Mouse (Mus musculus): ENCODE measurements around the gene Fem1a.

Fem1a gene

DNA sequence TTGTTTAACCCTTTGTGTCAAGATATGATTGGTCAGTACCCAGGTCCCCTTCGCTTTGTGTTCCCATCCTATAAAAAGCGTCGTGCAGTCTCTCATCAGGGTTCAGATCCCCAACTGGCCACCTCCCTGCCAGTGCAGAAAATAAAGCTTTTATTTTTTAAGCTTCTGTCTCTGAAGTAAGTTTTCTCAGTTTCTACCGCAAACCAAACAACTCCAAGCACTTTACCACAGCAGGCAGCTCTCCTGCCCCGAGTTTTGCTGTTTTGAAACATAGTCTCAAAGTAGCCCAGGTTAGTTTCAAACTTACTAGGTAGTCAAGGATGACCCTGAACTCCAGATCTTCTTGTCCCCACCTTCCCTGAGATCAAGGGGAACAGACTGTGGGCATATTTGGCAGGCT lies 21.7 kb downstream of the Fem1a start:
- in situ Hi-C loops (cut with MboI, MseI), result no loop called here

DNA sequence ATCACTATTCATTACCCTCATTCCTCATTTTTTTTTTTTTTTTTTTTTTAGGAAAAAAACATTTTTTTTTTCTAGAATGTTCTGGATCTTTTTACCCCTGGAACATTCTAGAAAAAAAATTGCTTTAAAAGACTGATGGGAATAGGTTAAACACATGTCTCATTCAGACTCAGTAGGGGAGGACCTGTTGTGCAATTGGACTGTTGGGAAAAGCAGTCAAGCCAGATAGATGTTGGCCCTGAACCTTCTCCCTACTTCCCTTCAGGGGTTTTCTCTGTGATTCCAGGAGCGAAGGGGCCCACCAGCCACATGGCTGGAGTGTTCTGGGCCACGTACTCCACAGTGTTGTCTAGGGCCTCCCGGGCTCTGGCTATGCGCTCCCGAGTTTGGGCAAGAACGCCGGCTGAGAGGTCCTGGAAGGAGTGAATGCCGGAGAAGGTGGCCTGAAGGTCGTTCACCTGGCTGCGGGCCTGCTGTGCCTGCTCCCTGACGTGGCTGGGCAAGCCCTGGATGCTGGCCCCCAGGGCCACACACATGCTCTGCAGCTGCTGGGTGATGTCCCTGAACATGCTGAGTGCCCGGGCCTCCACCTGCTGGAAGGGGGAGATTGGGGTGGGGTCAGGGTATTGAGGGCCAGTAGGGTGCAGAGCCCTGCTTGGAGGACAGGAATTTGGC lies 23.0 kb downstream of the Fem1a start:
- in situ Hi-C loops (cut with MboI, MseI), result no loop called here

DNA sequence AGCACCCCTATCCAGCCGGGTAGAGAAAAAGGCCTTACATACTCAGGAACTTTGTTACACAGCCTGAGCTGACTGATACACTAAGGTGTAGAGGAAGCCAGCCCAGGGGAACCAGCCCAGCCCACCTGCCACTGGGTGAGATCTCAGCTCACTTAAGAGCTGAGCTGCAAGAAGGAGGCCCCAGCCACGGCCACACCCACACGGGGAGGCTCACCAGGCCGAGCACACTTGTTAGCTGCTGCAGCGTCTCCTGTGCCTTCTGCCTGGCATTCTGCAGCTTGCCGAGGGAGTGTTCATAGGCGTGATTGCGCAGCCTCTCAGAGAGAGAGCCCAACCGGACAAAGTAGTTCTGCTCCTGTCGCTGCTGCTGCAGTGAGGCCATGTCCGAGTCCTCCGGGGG lies 24.6 kb downstream of the Fem1a start:
- in situ Hi-C loops (cut with MboI, MseI), result no loop called here

DNA sequence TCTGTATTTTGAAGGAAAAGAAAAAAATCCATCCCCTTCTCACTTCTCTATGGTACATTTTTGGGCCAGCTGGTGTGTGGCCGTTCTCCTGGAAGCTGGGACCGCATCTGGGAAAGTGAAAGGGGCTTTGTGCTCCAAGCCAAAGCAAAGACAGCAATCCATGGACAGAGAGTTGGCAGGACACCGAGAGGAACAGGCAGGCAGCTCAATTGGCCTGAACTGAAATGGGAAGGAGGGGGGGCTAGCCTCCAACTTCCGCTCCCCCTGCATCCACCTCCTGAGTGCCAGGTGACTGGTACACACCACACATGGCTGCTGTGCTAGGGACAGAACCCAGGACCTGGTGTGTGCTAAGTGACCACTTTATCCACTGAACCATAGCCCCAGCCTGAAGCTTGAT lies 26.2 kb downstream of the Fem1a start:
- in situ Hi-C loops (cut with MboI, MseI), result no loop called here

DNA sequence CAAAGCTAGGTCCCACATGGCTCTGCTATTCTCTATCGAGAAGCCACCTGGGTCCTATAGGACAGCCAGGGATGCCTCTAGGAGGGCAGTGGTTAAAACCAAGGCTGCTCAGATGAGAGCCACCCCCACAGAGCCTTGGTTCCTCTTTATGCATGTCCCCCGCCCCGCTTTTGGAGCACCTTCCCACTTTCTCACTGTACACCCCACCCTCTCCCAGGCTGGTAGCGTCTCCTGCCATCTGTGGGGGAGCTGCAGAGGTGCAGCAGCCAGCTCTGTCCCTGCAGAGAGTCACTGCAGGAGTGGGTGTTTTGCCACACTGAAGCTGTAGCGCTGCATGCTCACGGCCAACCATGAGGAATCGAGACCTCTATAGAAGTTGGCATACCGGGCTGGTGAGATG lies 26.7 kb downstream of the Fem1a start:
- in situ Hi-C loops (cut with MboI, MseI), result no loop called here

DNA sequence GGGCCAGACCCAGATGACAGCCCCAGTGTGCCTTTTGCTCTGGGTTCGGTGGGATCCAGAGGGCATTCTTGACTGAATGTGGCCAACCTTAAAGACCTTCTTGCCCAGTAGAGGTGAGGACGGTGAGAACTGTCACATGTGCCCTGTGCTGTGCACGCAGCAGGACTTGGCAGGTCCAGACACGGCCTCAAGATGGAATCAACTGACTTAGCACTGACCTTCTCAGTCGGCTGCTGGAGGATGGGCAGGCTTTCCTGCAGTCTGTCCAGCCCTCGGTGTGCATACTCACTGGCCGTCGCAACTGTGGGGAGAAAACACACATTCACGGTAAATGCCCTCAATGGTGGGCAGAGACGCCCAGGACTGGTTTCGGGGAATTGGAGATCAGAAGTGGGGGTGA lies 29.4 kb downstream of the Fem1a start:
- in situ Hi-C loops (cut with MboI, MseI), result no loop called here

DNA sequence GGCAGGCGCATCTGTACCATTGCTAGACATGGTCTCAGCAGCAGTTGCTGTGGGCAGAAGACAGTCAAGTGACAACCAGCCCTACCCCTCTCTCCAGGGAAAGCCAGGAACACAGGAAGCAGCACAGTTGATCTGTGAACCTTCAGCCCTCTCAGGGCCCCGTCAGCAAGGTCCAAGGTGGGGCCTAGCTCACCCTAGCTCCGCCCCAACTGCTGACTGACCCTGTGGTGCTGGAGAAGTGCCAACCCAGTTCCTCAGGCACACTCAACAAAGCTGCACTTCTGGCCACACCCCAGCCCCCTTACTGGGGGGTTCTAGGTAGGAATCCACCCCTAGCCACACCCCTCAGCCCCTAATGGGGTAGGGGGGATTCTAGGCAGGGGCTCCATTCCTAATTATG lies 31.2 kb downstream of the Fem1a start:
- in situ Hi-C loops (cut with MboI, MseI), result no loop called here

DNA sequence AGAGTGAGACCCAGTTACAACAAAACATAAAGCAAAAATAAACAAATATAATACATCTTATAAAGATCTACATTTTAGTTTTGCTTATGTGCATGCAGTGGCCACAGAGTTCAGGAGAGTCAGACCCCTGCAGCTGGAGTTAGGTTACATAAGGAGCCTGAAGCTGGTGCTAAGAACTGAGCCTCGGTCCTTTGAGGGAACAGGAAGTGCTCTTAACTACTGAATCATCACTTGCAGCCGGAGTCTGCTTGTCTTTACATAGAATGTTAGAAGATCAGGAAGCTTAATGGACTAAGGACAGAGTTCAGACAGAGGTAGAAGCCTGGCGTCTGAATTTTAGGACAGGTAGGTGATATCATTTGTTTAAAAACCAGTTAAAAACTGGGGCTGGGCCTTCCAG lies 32.3 kb downstream of the Fem1a start:
- in situ Hi-C loops (cut with MboI, MseI), result no loop called here

DNA sequence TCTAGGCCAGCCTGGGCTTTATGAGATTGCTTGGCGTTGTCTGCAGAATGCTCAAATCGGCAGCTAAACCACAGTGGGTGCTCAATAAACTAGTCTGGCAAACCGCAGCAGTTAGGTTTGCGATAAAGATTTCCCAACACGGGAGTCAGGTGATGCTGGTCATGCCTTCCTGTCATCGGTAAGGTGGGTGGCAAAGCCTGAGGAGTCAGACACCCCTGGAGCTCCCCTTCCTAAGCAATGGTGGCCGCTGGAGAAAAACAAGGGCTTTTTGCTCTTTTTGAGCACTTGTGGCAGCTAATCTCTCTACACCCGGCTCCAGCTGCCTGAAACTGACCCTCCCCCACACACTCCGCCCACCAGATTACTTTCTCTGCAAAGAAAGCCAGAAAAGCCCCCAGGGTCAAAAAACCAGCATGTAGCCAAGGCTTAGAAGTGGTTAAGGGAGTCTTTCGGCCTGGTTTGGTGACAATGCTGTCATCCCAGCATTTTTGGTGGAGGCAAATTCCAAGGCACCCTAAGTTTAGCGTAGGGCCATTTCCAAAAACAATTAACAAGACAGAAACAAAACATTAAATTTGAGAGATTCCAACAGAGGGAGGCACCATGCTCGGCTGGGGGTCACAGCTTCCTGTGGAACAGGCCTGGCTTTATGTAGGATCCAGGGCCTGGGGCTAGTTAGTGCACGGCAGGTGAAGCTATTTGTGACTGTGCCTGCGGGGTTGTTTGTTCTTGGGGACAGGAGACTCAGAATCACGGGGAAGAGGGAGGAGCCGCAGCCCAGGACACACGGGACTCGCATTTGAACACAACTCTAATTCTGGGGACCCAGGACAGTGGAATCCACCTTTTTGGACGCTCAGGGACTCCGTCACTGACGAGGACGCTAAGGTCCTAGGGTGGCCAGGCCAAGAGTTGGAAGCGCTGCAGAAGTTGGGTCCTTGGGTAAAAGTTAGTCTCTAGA lies 33.0 kb downstream of the Fem1a start:
- in situ Hi-C loops (cut with MboI, MseI), result no loop called here

DNA sequence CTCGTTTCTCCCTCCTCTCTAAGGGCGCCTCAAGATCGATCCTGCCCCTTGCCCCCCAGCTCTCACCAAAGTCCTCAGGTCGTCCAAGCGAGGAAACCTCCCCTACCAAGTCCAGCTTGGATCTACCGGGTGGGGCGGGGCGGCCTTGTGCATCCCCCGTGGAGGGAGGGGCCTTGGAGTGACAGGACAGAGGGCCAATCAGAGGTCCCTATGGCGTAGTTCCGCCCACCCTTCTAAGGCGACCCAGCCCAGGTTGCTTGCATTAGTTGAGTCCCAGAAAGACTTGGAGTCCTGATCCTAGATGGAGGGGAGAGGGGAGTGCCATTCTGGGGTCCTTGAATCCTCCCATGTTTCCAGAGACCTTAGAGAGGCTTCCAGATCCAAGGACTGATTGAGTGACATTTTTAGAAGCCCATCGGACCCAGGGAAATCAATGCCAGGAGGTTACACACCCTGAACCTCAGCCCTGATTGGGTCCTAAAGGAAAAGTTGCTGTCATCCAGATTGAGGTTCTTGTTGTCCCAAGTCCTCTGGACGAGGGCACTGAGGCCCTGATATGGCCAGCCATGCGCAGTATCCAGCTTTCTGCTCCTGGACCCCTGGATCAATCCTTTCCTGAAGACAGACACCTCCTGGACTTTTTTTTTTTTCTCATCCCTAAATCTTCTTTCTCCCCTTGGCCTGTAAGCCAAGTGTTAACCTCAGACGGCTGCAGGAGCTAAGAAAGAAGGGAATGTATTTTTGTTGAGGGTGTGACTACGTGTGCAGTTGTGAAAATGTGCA lies 34.0 kb downstream of the Fem1a start:
- in situ Hi-C loops (cut with MboI, MseI), result no loop called here

DNA sequence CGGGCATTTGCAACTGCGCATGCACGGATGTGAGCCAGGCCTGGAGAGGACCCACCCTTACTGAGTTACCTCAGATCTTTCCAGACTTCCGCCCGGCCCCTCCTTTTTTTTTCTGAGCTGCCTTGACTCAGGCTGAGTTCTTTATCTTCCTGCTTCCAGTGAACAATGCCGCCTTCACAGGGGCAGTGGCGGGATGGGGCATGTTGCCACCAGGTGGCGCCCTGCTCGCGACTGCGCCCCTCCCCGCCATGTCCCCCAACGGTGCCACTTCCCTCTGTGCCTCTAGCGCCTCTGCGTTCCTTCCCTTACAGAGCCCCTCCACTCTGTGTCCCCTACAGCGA lies 34.5 kb downstream of the Fem1a start:
- in situ Hi-C loops (cut with MboI, MseI), result no loop called here

DNA sequence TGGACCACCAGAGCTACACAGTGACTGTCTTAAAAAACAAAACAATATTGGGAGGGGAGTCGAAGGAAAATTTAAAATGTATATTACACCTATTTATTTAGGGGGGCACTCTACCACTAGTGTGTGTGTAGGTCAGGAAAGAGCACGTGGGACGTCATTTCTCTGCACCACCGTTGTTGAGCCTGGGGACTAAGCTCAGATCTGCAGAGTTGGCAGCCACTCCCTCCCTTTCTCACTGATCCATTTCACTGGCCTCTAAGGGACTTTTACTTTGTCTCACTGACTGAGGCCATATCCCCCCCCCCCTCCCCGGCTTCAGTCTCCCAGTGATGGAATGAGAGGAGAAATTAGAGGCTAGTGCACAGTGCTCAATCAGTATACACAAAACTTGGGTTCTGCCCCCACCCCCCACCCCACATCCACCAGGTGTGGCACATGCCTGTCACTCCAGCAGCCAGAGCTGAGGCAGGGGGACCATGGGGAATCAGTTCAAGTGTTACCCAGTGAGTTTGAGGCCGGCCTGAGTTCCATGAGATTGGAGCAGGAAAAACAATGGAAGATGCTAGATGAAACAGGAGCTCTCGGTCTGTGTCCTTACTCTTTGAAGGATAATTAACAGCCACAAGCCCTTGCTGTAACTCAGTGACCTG lies 35.3 kb downstream of the Fem1a start:
- in situ Hi-C loops (cut with MboI, MseI), result no loop called here

DNA sequence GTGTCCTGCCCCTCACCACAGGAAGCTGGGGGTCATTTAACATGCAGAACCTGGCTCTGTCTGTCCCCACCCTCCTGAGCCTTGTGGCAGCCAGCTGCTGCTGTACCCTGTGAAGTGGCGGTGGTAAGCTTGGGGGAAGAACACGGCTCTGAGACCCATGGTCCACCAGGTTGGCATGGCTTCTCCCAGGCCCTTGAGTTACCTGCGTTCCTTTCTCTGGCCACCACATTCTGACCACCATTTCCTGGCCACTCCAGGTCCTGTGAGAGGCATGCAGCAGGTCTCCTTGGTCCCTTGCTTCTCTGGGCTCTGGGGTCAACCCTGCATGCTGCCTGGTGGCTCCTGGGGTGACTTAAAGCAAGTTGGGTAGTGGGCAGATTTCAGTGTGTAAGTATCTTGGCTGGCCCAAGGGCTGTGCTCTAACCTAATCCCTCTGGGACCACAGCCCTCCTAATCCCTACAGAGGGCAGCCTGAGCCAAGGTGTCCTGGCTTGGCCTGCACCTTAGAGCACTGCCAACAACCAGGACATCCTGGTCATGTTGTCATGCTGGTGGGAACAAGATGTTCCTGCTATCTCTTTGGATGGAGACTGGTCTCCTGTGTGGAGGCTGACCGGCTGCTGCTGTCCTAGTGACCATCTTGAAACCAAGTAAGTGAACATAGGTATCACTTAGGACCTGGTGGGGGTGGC lies 36.1 kb downstream of the Fem1a start, which contains the start of gene Plin3:
Gene Plin3, minus strand, starts transcription at position 343 of the 692 bp plus-strand sequence.
- in situ Hi-C loops (cut with MboI, MseI), result no loop called here

DNA sequence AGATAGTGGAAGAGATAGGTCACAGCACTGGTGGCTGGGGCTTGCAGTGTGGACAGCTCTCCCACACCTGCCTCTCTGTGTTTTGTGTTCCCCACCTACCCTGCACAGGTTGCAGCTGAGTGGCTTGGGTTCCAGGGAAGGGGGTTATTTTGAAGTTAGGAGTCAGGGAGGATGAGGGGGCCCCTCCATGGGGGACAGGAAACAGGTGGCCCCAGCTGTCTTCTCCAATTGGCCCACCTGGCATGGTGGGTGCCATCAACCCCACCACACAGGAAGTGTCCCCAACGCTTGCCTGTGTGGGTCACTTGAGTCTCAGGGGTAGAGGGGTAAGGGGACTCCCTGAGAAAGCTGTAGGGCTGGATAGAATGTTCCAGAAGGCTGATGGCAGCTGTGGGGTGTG lies 36.7 kb downstream of the Fem1a start:
- in situ Hi-C loops (cut with MboI, MseI), result no loop called here

DNA sequence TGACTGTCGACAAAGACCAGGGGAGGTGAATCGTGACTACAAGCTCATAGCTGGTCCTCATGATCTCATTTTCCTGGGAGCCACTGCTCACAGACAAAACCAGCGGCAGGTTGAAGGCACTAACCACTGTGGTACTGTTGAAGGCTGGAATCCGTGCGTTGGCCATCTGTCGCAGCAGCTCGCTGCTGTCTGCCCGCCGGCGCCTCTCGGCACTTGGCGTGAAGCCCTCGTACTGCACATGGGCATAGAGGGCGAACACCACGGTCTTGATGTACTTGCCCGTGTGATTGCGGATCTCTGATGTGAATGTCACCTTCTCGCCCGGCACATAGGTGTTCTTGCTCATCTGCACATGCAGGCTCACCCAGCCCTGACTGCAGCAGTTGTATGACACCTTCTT lies 37.6 kb downstream of the Fem1a start:
- in situ Hi-C loops (cut with MboI, MseI), result no loop called here

DNA sequence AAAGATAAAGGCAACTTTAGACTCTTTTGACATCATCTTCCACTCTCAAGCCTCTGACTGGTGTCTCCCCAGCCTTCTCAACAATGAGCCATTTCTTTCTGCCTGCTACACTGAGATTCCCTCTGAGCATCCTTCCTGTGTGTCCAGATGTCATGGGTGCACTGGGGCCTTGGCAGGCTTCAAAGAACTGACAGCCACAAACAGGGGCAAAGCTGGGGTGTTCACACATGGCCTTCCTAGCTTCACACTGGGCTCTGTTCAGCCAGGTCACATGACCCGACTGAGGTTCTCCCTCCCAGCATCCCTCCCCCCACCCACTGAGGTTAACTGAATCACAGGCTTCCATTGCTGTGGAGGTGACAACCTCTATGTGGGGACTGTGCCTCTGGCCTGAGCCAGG lies 39.6 kb downstream of the Fem1a start:
- in situ Hi-C loops (cut with MboI, MseI), result no loop called here

DNA sequence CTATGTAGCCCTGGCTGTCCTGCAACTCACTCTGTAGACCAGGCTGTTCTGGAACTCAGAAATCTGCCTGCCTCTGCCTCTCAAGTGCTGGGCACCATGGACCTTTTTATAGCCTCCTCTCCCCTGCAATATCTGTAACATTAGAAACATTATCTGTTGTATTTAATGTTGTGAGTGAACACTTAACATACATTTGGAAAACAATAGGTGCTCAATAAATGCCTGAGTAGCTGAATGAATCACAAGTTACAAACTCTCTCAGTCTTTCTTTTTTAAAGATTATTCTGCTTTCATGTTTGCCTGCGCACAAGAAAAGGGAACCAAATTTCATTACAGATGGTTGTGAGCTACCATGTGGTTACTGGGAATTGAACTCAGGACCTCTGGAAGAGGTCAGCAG lies 41.6 kb downstream of the Fem1a start:
- in situ Hi-C loops (cut with MboI, MseI), result no loop called here

DNA sequence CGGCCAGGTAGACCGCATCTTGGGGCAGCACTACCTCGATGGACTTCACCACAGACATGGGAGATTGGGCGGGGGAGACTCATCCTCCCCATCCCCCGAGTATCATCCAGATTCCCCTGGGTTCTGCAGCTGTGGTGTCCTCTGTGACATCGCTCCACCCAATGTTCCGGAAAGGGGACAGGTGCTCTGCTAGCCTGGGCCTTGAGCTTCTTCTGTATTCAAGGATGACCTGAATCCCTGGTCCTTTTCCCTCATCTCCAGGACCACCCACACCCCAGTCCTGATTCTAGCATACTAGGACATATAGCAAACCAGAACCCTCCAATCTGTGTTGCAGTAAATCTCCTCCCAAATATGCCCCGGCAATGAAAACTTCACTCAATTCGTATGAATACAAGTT lies 43.6 kb downstream of the Fem1a start, which contains the start of gene Arrdc5:
Gene Arrdc5, minus strand, starts transcription at position 101 of the 400 bp plus-strand sequence.
- in situ Hi-C loops (cut with MboI, MseI), result loop anchor here (25.0 kb wide), 1 partner anchor 962 kb away; no protein-coding TSS in a partner anchor

DNA sequence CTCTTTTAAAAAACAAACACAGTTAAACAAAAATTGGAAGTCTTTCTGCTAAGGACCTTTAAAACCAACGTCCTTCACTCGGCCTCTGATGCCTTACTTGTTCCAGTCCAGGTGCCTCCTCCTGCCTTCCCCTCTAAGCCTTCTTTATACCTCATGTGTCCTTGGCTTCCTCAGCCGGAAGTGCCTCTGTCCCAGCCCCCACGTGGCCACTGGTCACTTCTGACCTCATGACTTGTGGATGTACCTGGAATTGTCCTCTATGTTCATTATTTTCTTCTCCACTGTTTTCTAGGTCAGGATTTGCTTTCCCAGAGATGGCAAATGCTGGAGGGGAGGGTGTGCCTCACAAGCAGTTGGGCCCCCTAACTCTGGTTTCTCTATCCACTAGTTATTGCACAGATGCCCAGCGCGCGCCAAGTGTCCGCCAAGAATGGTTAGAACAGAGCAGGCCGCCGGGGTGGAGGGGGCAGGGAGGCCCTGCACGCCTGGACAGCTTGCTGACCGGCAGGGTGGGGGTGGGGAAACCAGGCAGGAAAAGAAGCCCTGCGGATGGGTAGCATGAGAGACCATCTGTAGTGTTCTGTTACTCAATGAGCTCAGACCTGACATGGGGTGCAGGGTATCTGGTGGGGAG lies 45.9 kb downstream of the Fem1a start:
- in situ Hi-C loops (cut with MboI, MseI), result loop anchor here (25.0 kb wide), 1 partner anchor 960 kb away; no protein-coding TSS in a partner anchor

DNA sequence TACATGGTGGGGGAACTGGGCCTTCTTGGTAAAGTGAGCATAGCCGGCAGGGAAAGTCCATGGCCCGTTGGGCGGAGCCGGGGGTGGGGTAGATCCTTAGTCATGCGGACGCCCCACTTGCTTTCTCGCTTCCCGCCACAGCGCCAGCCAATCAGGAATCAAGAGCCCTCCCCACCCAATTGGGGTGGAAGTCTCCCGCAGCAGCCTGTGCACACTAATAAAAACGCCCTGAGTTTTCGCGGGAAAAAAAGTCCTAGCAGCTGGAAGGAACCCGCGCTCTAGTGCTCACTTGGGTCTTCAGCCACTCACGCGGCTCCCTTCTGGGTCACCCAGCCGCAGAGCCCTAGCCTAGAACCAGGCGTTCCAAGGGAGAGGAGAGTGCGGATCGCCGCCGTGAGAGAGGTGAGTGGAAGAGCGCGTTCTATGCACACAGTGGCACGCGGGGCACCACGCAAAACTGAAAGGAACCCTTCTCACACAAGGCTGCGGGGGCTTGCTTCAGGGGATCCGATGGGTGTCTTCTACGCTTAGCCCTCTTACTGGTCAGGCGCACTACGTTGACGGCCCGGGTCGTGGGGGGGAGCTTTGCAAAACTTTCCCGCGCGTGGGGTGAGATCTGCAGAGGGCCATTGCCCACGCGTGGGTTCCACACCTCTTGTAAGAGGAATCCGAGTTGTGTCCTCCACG lies 46.7 kb downstream of the Fem1a start, which contains the start of gene Uhrf1:
Gene Uhrf1, plus strand, starts transcription at position 162 of the 687 bp plus-strand sequence.
- in situ Hi-C loops (cut with MboI, MseI), result loop anchor here (25.0 kb wide), 1 partner anchor 959 kb away; no protein-coding TSS in a partner anchor
